Mouse (Mus musculus) liver, adult 2 months (tissue): ENCODE measurements around the gene Ltbp4. TPM values are rescaled to one million over a fixed set of nuclear protein-coding genes. Genes with fewer than 3 reads are reported as not detected.

Experiments
- DNase-seq: peaks from one replicate; pipeline ENCODE4 v3.0.0-alpha.2; 2011; ENCODE audit warnings: low read depth, low spot score; ENCODE audit errors: extremely low read depth
- H3K27ac ChIP-seq: fragments of 200-500 bp; replicated peaks from 2 replicates; pipeline ENCODE4 v1.5.1; 2012; ENCODE audit warnings: low read depth, mild to moderate bottlenecking, control low read depth, inconsistent platforms, low read length; ENCODE audit not compliant: insufficient read depth
- H3K27me3 ChIP-seq: fragments of 200-500 bp; 2 replicates; pipeline ENCODE4 v1.6.1; 2012; ENCODE audit warnings: mild to moderate bottlenecking, moderate library complexity, low read length, inconsistent platforms; ENCODE audit not compliant: control insufficient read depth, insufficient read depth
- H3K36me3 ChIP-seq: fragments of 200-500 bp; 2 replicates; pipeline ENCODE4 v1.6.1; 2012; ENCODE audit warnings: low read length, inconsistent platforms; ENCODE audit not compliant: control insufficient read depth, insufficient read depth
- H3K4me1 ChIP-seq: fragments of 200-500 bp; 2 replicates; pipeline ENCODE4 v1.6.1; 2011; ENCODE audit warnings: low read length; ENCODE audit not compliant: control insufficient read depth, insufficient read depth
- H3K4me3 ChIP-seq: fragments of 200-500 bp; 2 replicates; pipeline ENCODE4 v1.5.1; 2011; ENCODE audit warnings: low read depth, mild to moderate bottlenecking, control low read depth, low read length, moderate library complexity; ENCODE audit not compliant: insufficient read depth
- H3K79me2 ChIP-seq: fragments of 200-500 bp; 2 replicates; pipeline ENCODE4 v1.6.1; 2012; ENCODE audit warnings: inconsistent platforms, mild to moderate bottlenecking, low read length, moderate library complexity; ENCODE audit not compliant: control insufficient read depth, insufficient read depth
- H3K9ac ChIP-seq: fragments of 200-500 bp; 2 replicates; pipeline ENCODE4 v1.6.1; 2012; ENCODE audit warnings: low read depth, mild to moderate bottlenecking, control low read depth, inconsistent platforms, low read length
- CTCF ChIP-seq: fragments of 200-500 bp; IDR thresholded peaks from 2 replicates; pipeline ENCODE4 v1.5.1; 2011; ENCODE audit warnings: low read depth, low read length, control low read depth
- POLR2A ChIP-seq: fragments of 200-500 bp; IDR thresholded peaks from 2 replicates; pipeline ENCODE4 v1.6.1; 2011; ENCODE audit warnings: low read length, control low read depth; ENCODE audit not compliant: insufficient read depth; ENCODE audit errors: extremely low read depth
- WGBS: fragments of 180-500 bp; shearing (Covaris S2); methylation state at CpG from one replicate; pipeline ENCODE4 v1.1.7; 2018; 5-methylcytosine and 5-hydroxymethylcytosine counted together
- polyA plus RNA-seq: library from polyadenylated mRNA; depleted of rRNA; stranded (reverse); fragments of >200 nt; gene quantifications from 2 replicates; pipeline ENCODE4 v1.2.3, GENCODE M21; 2012
- total RNA-seq: library from RNA; depleted of rRNA; stranded (reverse); fragments of >200 nt; gene quantifications from 2 replicates; pipeline ENCODE4 v1.2.3, GENCODE M21; 2014

Gene Ltbp4
- total and polyA plus RNA-seq, 2 experiments = 9.4 to 29.2 TPM

- Histone ChIP-seq H3K27ac (no peak overlapping the region), H3K4me3 (no peak overlapping the region), H3K4me1 (no peaks in the 10 kb centered on the region), H3K79me2 (no peaks in the 10 kb centered on the region), H3K9ac (no peak overlapping the region), H3K36me3 (no peaks in the 10 kb centered on the region), H3K27me3 (no peaks in the 10 kb centered on the region)
- TF ChIP-seq POLR2A (no peak), CTCF (peak; percentile 35; the same call in 1 of the 2 replicates)
- DNase-seq = no peak
- 86% methylated on average over 3 of the region's 3 CpGs for WGBS
These were observed 60.3 kb downstream of the Ltbp4 start for GRCm38 (mm10) chr7:27277191-27277590.

- no peaks in the 10 kb centered on the region for H3K36me3 ChIP-seq
- no peaks in the 10 kb centered on the region for H3K79me2 ChIP-seq
- 77% methylated on average over 7 of the region's 7 CpGs for WGBS
- H3K4me1 ChIP-seq = no peaks in the 10 kb centered on the region
- no peak overlapping the region for H3K9ac ChIP-seq
- TF ChIP-seq POLR2A (no peak), CTCF (no peak)
- no peak overlapping the region for H3K27ac ChIP-seq
- no peaks in the 10 kb centered on the region for H3K27me3 ChIP-seq
- no peak overlapping the region for H3K4me3 ChIP-seq
- DNase-seq = no peak
These were observed 61.5 kb downstream of the Ltbp4 start for GRCm38 (mm10) chr7:27276021-27276420.

- Histone ChIP-seq H3K9ac (no peak overlapping the region), H3K27ac (no peak overlapping the region), H3K79me2 (no peaks in the 10 kb centered on the region), H3K4me1 (no peaks in the 10 kb centered on the region), H3K4me3 (no peak overlapping the region), H3K36me3 (no peaks in the 10 kb centered on the region), H3K27me3 (no peaks in the 10 kb centered on the region)
- 92% methylated on average over 4 of the region's 4 CpGs for WGBS
- no peak for DNase-seq
- TF ChIP-seq POLR2A (no peak), CTCF (no peak)
These were observed 62.6 kb downstream of the Ltbp4 start for GRCm38 (mm10) chr7:27274916-27275315.

GRCm38 (mm10) chr7:27273739-27274351 is 63.6 kb downstream of the Ltbp4 start:
- Histone ChIP-seq H3K4me1 (no peaks in the 10 kb centered on the region), H3K4me3 (peak overlapping the region; percentile 6; the same call in 1 of the 2 replicates), H3K79me2 (no peaks in the 10 kb centered on the region), H3K27ac (no peak overlapping the region), H3K36me3 (no peaks in the 10 kb centered on the region), H3K9ac (no peak overlapping the region), H3K27me3 (no peaks in the 10 kb centered on the region)
- 65% methylated on average over 32 of the region's 32 CpGs for WGBS
- TF ChIP-seq CTCF (peak; percentile 62), POLR2A (no peak)
- DNase-seq = no peak

- Histone ChIP-seq H3K4me3 (no peak overlapping the region), H3K79me2 (no peaks in the 10 kb centered on the region), H3K27ac (no peak overlapping the region), H3K36me3 (no peaks in the 10 kb centered on the region), H3K9ac (no peak overlapping the region), H3K4me1 (no peaks in the 10 kb centered on the region), H3K27me3 (no peaks in the 10 kb centered on the region)
- TF ChIP-seq CTCF = peak; percentile 17; the same call in 1 of the 2 replicates
- TF ChIP-seq POLR2A = no peak
- WGBS = 93% methylated on average over 8 of the region's 8 CpGs
- DNase-seq = no peak
These were observed 66.1 kb downstream of the Ltbp4 start for GRCm38 (mm10) chr7:27271423-27271822.

GRCm38 (mm10) chr7:27266515-27267128 is 70.9 kb downstream of the Ltbp4 start:
- no peak for TF ChIP-seq CTCF
- no peak for TF ChIP-seq POLR2A
- Histone ChIP-seq H3K79me2 (no peaks in the 10 kb centered on the region), H3K27me3 (no peaks in the 10 kb centered on the region), H3K27ac (no peak overlapping the region), H3K4me3 (no peak overlapping the region), H3K36me3 (no peaks in the 10 kb centered on the region), H3K9ac (no peak overlapping the region), H3K4me1 (no peaks in the 10 kb centered on the region)
- no peak for DNase-seq
- WGBS = 91% methylated on average over 20 of the region's 20 CpGs
